Comparison of ENCODE assay signal across 8 mouse cellular contexts in the genomic region with DNA sequence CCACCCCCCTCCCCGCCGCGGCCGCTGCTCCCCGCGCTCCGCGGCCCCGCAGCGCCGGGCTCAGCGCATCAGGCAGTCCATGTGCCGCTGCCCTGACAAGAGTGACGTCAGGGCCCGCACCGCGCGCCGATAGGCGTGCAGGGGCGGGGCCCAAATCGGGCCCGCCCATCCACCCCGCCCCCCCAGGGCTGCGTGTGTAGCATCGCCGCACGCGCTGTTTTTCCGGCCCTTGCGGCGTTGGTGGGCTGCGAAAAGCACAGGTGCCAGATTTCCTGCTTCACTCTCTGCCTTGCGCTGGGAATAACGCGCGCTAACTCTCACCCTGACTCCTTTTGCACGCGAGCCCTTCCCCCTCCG. TPM values are rescaled to one million over a fixed set of nuclear protein-coding genes. Genes with fewer than 3 reads are reported as not detected.
DNase-seq lines count a peak whose midpoint lies in the region; ATAC-seq and TF ChIP-seq lines count a peak whose summit lies in the region.

A gene (minus strand): TSS at position 79 of the 357 bp plus-strand sequence.

- peak within 1 kb of the TSS; percentile 37 for H3K4me3 ChIP-seq in embryonic fibroblast, embryonic 13.5 days (ENCODE audit: insufficient read depth, low read length)
- H3K4me3 ChIP-seq in heart, embryonic 10.5 days, result peak within 1 kb of the TSS; percentile 62
- H3K4me3 ChIP-seq in kidney, embryonic 14.5 days (ENCODE audit: low read length), result peak within 1 kb of the TSS; percentile 48
- H3K4me3 ChIP-seq in limb, embryonic 14.5 days (replicated peaks; ENCODE audit: low read length), result peak within 1 kb of the TSS; percentile 46
- H3K4me3 ChIP-seq in midbrain, embryonic 16.5 days (ENCODE audit: low read depth, low read length), result peak within 1 kb of the TSS; percentile 60
- peak within 1 kb of the TSS; percentile 42 for H3K4me3 ChIP-seq in spleen, adult 2 months (ENCODE audit: extremely low read depth, insufficient read depth, insufficient read length)

- H3K27me3 ChIP-seq in heart, embryonic 10.5 days (ENCODE audit: insufficient read depth, poor library complexity, severe bottlenecking), result peaks cover 52% of the 10 kb centered on the region
- H3K27me3 ChIP-seq in kidney, embryonic 14.5 days (ENCODE audit: control insufficient read depth, insufficient read depth, low read length), result peaks cover 22% of the 10 kb centered on the region; the same call in 1 of the 2 replicates
- peaks cover 44% of the 10 kb centered on the region for H3K27me3 ChIP-seq in limb, embryonic 14.5 days (ENCODE audit: control insufficient read depth, insufficient read depth, low read length)
- H3K27me3 ChIP-seq in midbrain, embryonic 16.5 days (ENCODE audit: control insufficient read depth, insufficient read depth, low read depth, low read length), result peaks cover 12% of the 10 kb centered on the region
- H3K27me3 ChIP-seq in spleen, adult 2 months (ENCODE audit: control insufficient read depth, insufficient read depth, low read length), result peaks cover 17% of the 10 kb centered on the region

- H3K9ac ChIP-seq in kidney, embryonic 14.5 days (ENCODE audit: low read depth, low read length), result peak within 1 kb of the TSS; percentile 45; the same call in 1 of the 2 replicates
- peak within 1 kb of the TSS; percentile 40 for H3K9ac ChIP-seq in limb, embryonic 14.5 days (ENCODE audit: low read depth, low read length, severe bottlenecking)
- peak within 1 kb of the TSS; percentile 69 for H3K9ac ChIP-seq in midbrain, embryonic 16.5 days (ENCODE audit: low read depth, low read length)

- WGBS in heart, embryonic 10.5 days, result under 1% methylated on average over 40 of the region's 40 CpGs
- WGBS in kidney, embryonic 14.5 days, result 0% methylated on average over 23 of the region's 40 CpGs
- WGBS in limb, embryonic 14.5 days, result under 1% methylated on average over 40 of the region's 40 CpGs
- 0% methylated on average over 27 of the region's 40 CpGs for WGBS in midbrain, embryonic 16.5 days
- WGBS in spleen, adult 2 months, result 2% methylated on average over 40 of the region's 40 CpGs

- no peaks in the 10 kb centered on the region for H3K9me3 ChIP-seq in heart, embryonic 10.5 days
- no peaks in the 10 kb centered on the region for H3K9me3 ChIP-seq in kidney, embryonic 14.5 days (ENCODE audit: control insufficient read depth, low read length)
- H3K9me3 ChIP-seq in limb, embryonic 14.5 days (ENCODE audit: control insufficient read depth, low read length), result no peaks in the 10 kb centered on the region
- H3K9me3 ChIP-seq in midbrain, embryonic 16.5 days (replicated peaks; ENCODE audit: control insufficient read depth, low read length, poor library complexity, severe bottlenecking), result no peaks in the 10 kb centered on the region

- H3K4me1 ChIP-seq in embryonic fibroblast, embryonic 13.5 days (ENCODE audit: control insufficient read depth, insufficient read depth, low read length), result no peaks in the 10 kb centered on the region
- peaks cover 32% of the 10 kb centered on the region for H3K4me1 ChIP-seq in heart, embryonic 10.5 days
- peaks cover 17% of the 10 kb centered on the region; the same call in 1 of the 2 replicates for H3K4me1 ChIP-seq in kidney, embryonic 14.5 days (ENCODE audit: control insufficient read depth, insufficient read depth, low read length)
- peaks cover 12% of the 10 kb centered on the region; the same call in 1 of the 2 replicates for H3K4me1 ChIP-seq in limb, embryonic 14.5 days (ENCODE audit: control insufficient read depth, insufficient read depth, low read length)
- peaks cover 14% of the 10 kb centered on the region; the same call in 1 of the 2 replicates for H3K4me1 ChIP-seq in midbrain, embryonic 16.5 days (ENCODE audit: control insufficient read depth, insufficient read depth, low read length)
- no peaks in the 10 kb centered on the region for H3K4me1 ChIP-seq in spleen, adult 2 months (ENCODE audit: control insufficient read depth, insufficient read depth, insufficient read length)

- peak within 1 kb of the TSS; percentile 95 for H3K4me2 ChIP-seq in kidney, embryonic 14.5 days (replicated peaks; ENCODE audit: low read depth, low read length)
- H3K4me2 ChIP-seq in limb, embryonic 14.5 days (replicated peaks; ENCODE audit: low read depth, low read length, severe bottlenecking), result peak within 1 kb of the TSS; percentile 94
- H3K4me2 ChIP-seq in midbrain, embryonic 16.5 days (ENCODE audit: low read length), result peak within 1 kb of the TSS; percentile 99

- DNase-seq in B cell, adult 2 months, result peak; percentile 74 to 75
- DNase-seq in brain, adult 2 months (ENCODE audit: low read depth, low spot score), result peak; percentile 97
- peak; percentile 89 for DNase-seq in heart, embryonic 10.5 days (ENCODE audit: low spot score)
- DNase-seq in limb, embryonic 14.5 days (ENCODE audit: low spot score), result peak; percentile 90
- peak; percentile 37 for DNase-seq in spleen, adult 2 months (ENCODE audit: low read depth in 1 of 2, low spot score in 2 of 2)

- ATAC-seq in kidney, embryonic 14.5 days (ENCODE audit: low FRiP score, low TSS enrichment), result peak; percentile 97
- peak; percentile 96 for ATAC-seq in limb, embryonic 14.5 days (ENCODE audit: low FRiP score, low read depth)
- ATAC-seq in midbrain, embryonic 16.5 days, result peak; percentile 95

- H3K27ac ChIP-seq in embryonic fibroblast, embryonic 13.5 days (ENCODE audit: insufficient read depth, low read length), result no peak within 1 kb of the TSS
- peak within 1 kb of the TSS; percentile 76 for H3K27ac ChIP-seq in heart, embryonic 10.5 days
- H3K27ac ChIP-seq in kidney, embryonic 14.5 days (ENCODE audit: low read depth, low read length), result no peak within 1 kb of the TSS
- H3K27ac ChIP-seq in limb, embryonic 14.5 days (replicated peaks; ENCODE audit: low read depth, low read length), result no peak within 1 kb of the TSS
- peak within 1 kb of the TSS; percentile 51; the same call in 1 of the 2 replicates for H3K27ac ChIP-seq in midbrain, embryonic 16.5 days (ENCODE audit: low read length)
- H3K27ac ChIP-seq in spleen, adult 2 months (ENCODE audit: insufficient read depth, low read length), result no peak within 1 kb of the TSS

- no peak for TF ChIP-seq POLR2A in embryonic fibroblast, embryonic 13.5 days (IDR thresholded peaks at IDR 0.05; ENCODE audit: low read depth, low read length)
- TF ChIP-seq POLR2A in limb, embryonic 14.5 days (IDR thresholded peaks at IDR 0.05; ENCODE audit: borderline replicate concordance, extremely low read depth, insufficient read depth, insufficient read length), result no peak
- no peak for TF ChIP-seq POLR2A in spleen, adult 2 months (IDR thresholded peaks at IDR 0.05; ENCODE audit: low read depth, low read length)

- H3K36me3 ChIP-seq in heart, embryonic 10.5 days, result no peaks in the 10 kb centered on the region
- no peaks in the 10 kb centered on the region for H3K36me3 ChIP-seq in kidney, embryonic 14.5 days (ENCODE audit: control insufficient read depth, insufficient read depth, low read length)
- no peaks in the 10 kb centered on the region for H3K36me3 ChIP-seq in limb, embryonic 14.5 days (ENCODE audit: control insufficient read depth, insufficient read depth, low read length)
- no peaks in the 10 kb centered on the region for H3K36me3 ChIP-seq in midbrain, embryonic 16.5 days (ENCODE audit: control insufficient read depth, insufficient read depth, low read length)
- no peaks in the 10 kb centered on the region for H3K36me3 ChIP-seq in spleen, adult 2 months (ENCODE audit: control insufficient read depth, insufficient read depth, low read length)

- no peak for TF ChIP-seq CTCF in embryonic fibroblast, embryonic 13.5 days (IDR thresholded peaks at IDR 0.05; ENCODE audit: borderline replicate concordance, insufficient read depth, low read length)
- TF ChIP-seq CTCF in spleen, adult 2 months (IDR thresholded peaks at IDR 0.05; ENCODE audit: extremely low read depth, insufficient read depth, insufficient read length, insufficient replicate concordance), result no peak

RNA-seq across cellular contexts. Expression of the gene that starts here (rescaled TPM):
- polyA plus RNA-seq in embryonic fibroblast, embryonic 13.5 days (2011; ENCODE audit: insufficient read length, low read depth, missing spikeins), result 0.62 and 2.8 TPM in 2 replicates
- 1.7 and 3.3 TPM in 2 replicates for polyA plus RNA-seq in heart, embryonic 10.5 days (2016; fragmentation: Nextera tagmentation; extraction: Ambion mirVana)
- 1.5 and 1.7 TPM in 2 replicates for polyA plus RNA-seq in kidney, embryonic 14.5 days (2014; fragmentation: Nextera tagmentation; extraction: Ambion mirVana)
- polyA plus RNA-seq in limb, embryonic 14.5 days (2012; rRNA removed), result 2.8 and 3.7 TPM in 2 replicates
- 2.2 and 2.9 TPM in 2 replicates for polyA plus RNA-seq in limb, embryonic 14.5 days (2014; fragmentation: Nextera tagmentation; extraction: Ambion mirVana)
- 6.6 and 6.9 TPM in 2 replicates for polyA plus RNA-seq in midbrain, embryonic 16.5 days (2015; fragmentation: Nextera tagmentation; extraction: Ambion mirVana)
- polyA plus RNA-seq in spleen, adult 2 months (2012; rRNA removed), result 0.54 and 1.6 TPM in 2 replicates

Comparison
In these comparisons a context has a peak if more than half of its experiments do, and no peak if none do; other contexts are left out.
1. DNase-seq: peak in every context shown above with its lines; median percentile 97 in brain, adult 2 months; 90 in limb, embryonic 14.5 days; 89 in heart, embryonic 10.5 days; 74 in B cell, adult 2 months; 37 in spleen, adult 2 months.
2. H3K27ac ChIP-seq: peak in heart, embryonic 10.5 days (single experiment) and midbrain, embryonic 16.5 days (single experiment); none in embryonic fibroblast, embryonic 13.5 days (single experiment), kidney, embryonic 14.5 days (single experiment), limb, embryonic 14.5 days (single experiment) and spleen, adult 2 months (single experiment).
3. Peak in every context shown above with its lines, with median percentiles within 50 percentile points of each other: H3K4me3 ChIP-seq, ATAC-seq, H3K4me2 ChIP-seq and H3K9ac ChIP-seq.